In the genomic region with DNA sequence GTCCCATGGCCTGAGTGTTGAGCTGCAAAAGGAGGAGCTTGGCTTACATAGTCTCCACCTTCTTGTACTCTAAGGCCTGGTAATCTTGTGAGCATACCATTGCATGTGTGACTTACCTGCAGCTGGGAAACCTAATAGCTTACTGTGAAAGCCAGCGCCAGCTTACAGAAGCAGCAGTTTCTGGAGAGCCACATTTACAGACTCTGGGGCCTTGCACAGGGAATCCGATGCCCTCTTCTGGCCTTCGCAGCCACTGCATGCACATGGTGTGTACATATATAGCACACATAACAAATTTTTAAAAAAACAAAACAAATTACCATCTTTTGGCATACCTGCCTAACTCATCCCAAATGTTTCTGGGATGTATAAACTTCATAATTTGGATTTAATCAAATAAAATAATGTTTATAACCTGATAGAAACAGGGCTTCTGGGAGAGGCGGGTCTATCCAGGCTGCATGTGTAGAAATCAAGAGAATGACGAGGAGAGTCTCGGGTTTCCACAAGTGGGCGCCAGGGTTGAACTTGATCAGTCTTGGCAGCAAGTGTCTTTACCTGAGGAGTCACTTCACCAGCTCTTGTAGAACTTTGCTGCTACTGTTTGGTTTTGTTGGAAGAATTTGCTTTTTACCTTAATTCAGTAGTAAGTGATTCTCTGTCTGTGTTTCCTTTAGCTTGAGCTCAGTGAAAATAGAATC, we compare ENCODE assay signal across 9 mouse cellular contexts. TPM values are rescaled to one million over a fixed set of nuclear protein-coding genes. Genes with fewer than 3 reads are reported as not detected.
A peak's percentile ranks its signal among the peaks of the same experiment; 100 is the strongest.
DNase-seq lines count a peak whose midpoint lies in the region; TF ChIP-seq lines count a peak whose summit lies in the region.
"Had no signal": no experiment of that assay in that cellular context is flagged by ENCODE, and none has a peak within 500 bp of the region (broad histone marks: within the 10 kb centered on the region; RNA-seq: fewer than 3 reads in every experiment).

No protein-coding gene starts in this region.

- peaks cover 91% of the 10 kb centered on the region for H3K36me3 ChIP-seq in ES-Bruce4 (ENCODE audit: control insufficient read depth, insufficient read depth, low read length, poor library complexity, severe bottlenecking)

- no peak overlapping the region for H3K27ac ChIP-seq in layer of hippocampus, adult 2 months
- H3K27ac ChIP-seq in ES-Bruce4 (ENCODE audit: insufficient read depth, low read length) = no peak overlapping the region

- H3K4me3 ChIP-seq in layer of hippocampus, adult 2 months = no peak overlapping the region
- no peak overlapping the region for H3K4me3 ChIP-seq in ES-Bruce4 (ENCODE audit: low read depth, low read length)
- H3K4me3 ChIP-seq: megakaryocyte, embryonic 14.5 days had no signal

- no peak for DNase-seq in layer of hippocampus, adult 2 months (ENCODE audit: low spot score in 2 of 2)
- DNase-seq in layer of hippocampus, adult 9-11 months = no peak
- peak; percentile 37 for DNase-seq in c-Kit-negative CD71-positive TER-119-positive erythroid progenitor cells, embryonic 14.5 days (ENCODE audit: low read depth, low spot score)
- DNase-seq in kidney, postnatal 14 days = peak; percentile 42
- DNase-seq in naive thymus-derived CD4-positive, alpha-beta T cell, adult 2 months (ENCODE audit: low read depth) = peak; percentile 70
- no peak for DNase-seq in urinary bladder, postnatal 10 days (ENCODE audit: low spot score)
- no peak for DNase-seq in layer of hippocampus, adult 18-20 months (ENCODE audit: low spot score in 2 of 2)

- no peaks in the 10 kb centered on the region for H3K9me3 ChIP-seq in ES-Bruce4 (replicated peaks; ENCODE audit: control insufficient read depth, insufficient read depth, low read length, poor library complexity, severe bottlenecking)
- H3K9me3 ChIP-seq: megakaryocyte, embryonic 14.5 days had no signal

- no peaks in the 10 kb centered on the region for H3K27me3 ChIP-seq in ES-Bruce4 (ENCODE audit: control insufficient read depth, insufficient read depth, low read length, poor library complexity, severe bottlenecking)
- H3K27me3 ChIP-seq: megakaryocyte, embryonic 14.5 days had no signal

- no peak for TF ChIP-seq POLR2A in ES-Bruce4 (IDR thresholded peaks at IDR 0.05; ENCODE audit: insufficient read depth, low read length)

- TF ChIP-seq CTCF in layer of hippocampus, adult 2 months (conservative IDR thresholded peaks at IDR 0.05) = peak; percentile 70
- peak; percentile 59 for TF ChIP-seq CTCF in ES-Bruce4 (IDR thresholded peaks at IDR 0.05; ENCODE audit: low read depth, low read length)

- TF ChIP-seq EP300 in ES-Bruce4 (IDR thresholded peaks at IDR 0.05; ENCODE audit: insufficient read depth, low read depth, low read length) = no peak

- H3K9ac ChIP-seq in ES-Bruce4 (ENCODE audit: low read depth, poor library complexity, severe bottlenecking) = no peak overlapping the region

- H3K4me1 ChIP-seq in ES-Bruce4 (ENCODE audit: control insufficient read depth, insufficient read depth, low read length) = peaks cover under 1% of the 10 kb centered on the region

RNA-seq across cellular contexts. Expression of a gene that starts 12.6 kb away (rescaled TPM):
- total RNA-seq in layer of hippocampus, adult 2 months (2021) = 10 to 100 TPM; 54.4 to 56.5 TPM
- 459 and 464 TPM in 2 replicates for polyA plus RNA-seq in ES-Bruce4 (2011; ENCODE audit: insufficient read depth, insufficient read length, low read depth, missing spikeins)
- 10 to 100 TPM; 54.9 to 56.1 TPM for total RNA-seq in layer of hippocampus, adult 18-20 months (2021)

RNA-seq across cellular contexts. Expression of a gene that starts 25.8 kb away (rescaled TPM):
- total RNA-seq in layer of hippocampus, adult 2 months (2021) = 10 to 100 TPM; 17.5 to 20.1 TPM
- polyA plus RNA-seq in ES-Bruce4 (2011; ENCODE audit: insufficient read depth, insufficient read length, low read depth, missing spikeins) = 103 TPM in 2 replicates
- 10 to 100 TPM; 16.0 to 17.4 TPM for total RNA-seq in layer of hippocampus, adult 18-20 months (2021)

RNA-seq across cellular contexts. Expression of a gene that starts 50.0 kb away (rescaled TPM):
- not detected for total RNA-seq in layer of hippocampus, adult 2 months (2021)
- not detected in 2 replicates for polyA plus RNA-seq in ES-Bruce4 (2011; ENCODE audit: insufficient read depth, insufficient read length, low read depth, missing spikeins)
- not detected for total RNA-seq in layer of hippocampus, adult 18-20 months (2021)

Comparison
In these comparisons a context has a peak if more than half of its experiments do, and no peak if none do; other contexts are left out.
1. DNase-seq: peak in c-Kit-negative CD71-positive TER-119-positive erythroid progenitor cells, embryonic 14.5 days (single experiment), kidney, postnatal 14 days (single experiment) and naive thymus-derived CD4-positive, alpha-beta T cell, adult 2 months (single experiment); none in layer of hippocampus, adult 2 months (0 of 2), layer of hippocampus, adult 9-11 months (single experiment), urinary bladder, postnatal 10 days (single experiment) and layer of hippocampus, adult 18-20 months (0 of 2).